Mouse (Mus musculus) gastrocnemius, postnatal 10 days (tissue): ENCODE measurements around the gene Taar4. TPM values are rescaled to one million over a fixed set of nuclear protein-coding genes. Genes with fewer than 3 reads are reported as not detected.

Experiments
- DNase-seq: peaks from one replicate; pipeline ENCODE4 v3.0.0; 2021; ENCODE audit warnings: mixed read lengths
- total RNA-seq, 2 experiments: library from RNA; stranded (reverse); gene quantifications; 2 replicates each; pipeline ENCODE4 v1.2.3; 2021

Gene Taar4
- total RNA-seq, 2 experiments from 2014 or later = not detected

DNA sequence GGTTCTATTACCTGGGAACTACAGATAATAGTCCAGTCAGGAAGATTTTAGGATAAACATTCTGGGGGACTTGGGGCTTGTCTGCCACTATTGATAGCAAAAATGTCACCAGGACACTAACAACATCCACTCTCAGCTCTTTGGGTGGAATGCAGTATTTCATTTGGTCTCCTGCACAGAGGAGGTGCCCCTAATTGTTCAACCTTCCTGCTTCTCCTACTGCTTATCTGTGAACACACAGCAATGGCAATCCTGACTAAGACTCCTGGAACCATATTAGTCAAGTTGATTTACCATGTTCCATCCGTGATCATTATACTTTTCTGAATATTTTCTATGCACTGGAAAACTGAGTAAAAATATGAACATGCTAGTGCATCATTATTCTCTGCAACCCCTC lies 47.8 kb downstream of the Taar4 start:
- no peak for DNase-seq

Other genes with a start within 250 kb of the Taar4 start
- 100 to 1,000 TPM; 289 to 355 TPM for gene Rps12, start 173.2 kb upstream of the Taar4 start, total RNA-seq
- 10 to 100 TPM; 13.6 to 14.7 TPM for gene Slc18b1, start 163.5 kb upstream of the Taar4 start, total RNA-seq
- gene Vnn3, start 109.0 kb upstream of the Taar4 start, total RNA-seq = under 1 TPM; 0.21 to 0.47 TPM
- gene Vnn1, start 65.8 kb upstream of the Taar4 start, total RNA-seq = under 1 TPM; 0.23 to 0.32 TPM
- not detected for gene Taar1, start 40.1 kb upstream of the Taar4 start, total RNA-seq
- gene Taar2, start 21.9 kb upstream of the Taar4 start, total RNA-seq = not detected
- not detected for gene Taar3, start 10.9 kb upstream of the Taar4 start, total RNA-seq
- not detected for gene Taar5, start 10.2 kb downstream of the Taar4 start, total RNA-seq
- gene Taar6, start 25.2 kb downstream of the Taar4 start, total RNA-seq = not detected
- not detected for gene Taar7a, start 33.0 kb downstream of the Taar4 start, total RNA-seq
- not detected for gene Taar7b, start 39.4 kb downstream of the Taar4 start, total RNA-seq
- gene Taar7d, start 66.7 kb downstream of the Taar4 start, total RNA-seq = not detected
- not detected for gene Taar7e, start 77.1 kb downstream of the Taar4 start, total RNA-seq
- not detected for gene Taar7f, start 89.0 kb downstream of the Taar4 start, total RNA-seq
- not detected for gene Taar8a, start 116.0 kb downstream of the Taar4 start, total RNA-seq
- gene Taar8b, start 131.8 kb downstream of the Taar4 start, total RNA-seq = not detected
- gene Taar8c, start 141.4 kb downstream of the Taar4 start, total RNA-seq = not detected
- gene Taar9, start 149.0 kb downstream of the Taar4 start, total RNA-seq = not detected
- 10 to 100 TPM; 31.8 to 34.9 TPM for gene Stx7, start 188.8 kb downstream of the Taar4 start, total RNA-seq